Mouse (Mus musculus): ENCODE data around the gene Ruvbl2.

Ruvbl2 gene

DNA sequence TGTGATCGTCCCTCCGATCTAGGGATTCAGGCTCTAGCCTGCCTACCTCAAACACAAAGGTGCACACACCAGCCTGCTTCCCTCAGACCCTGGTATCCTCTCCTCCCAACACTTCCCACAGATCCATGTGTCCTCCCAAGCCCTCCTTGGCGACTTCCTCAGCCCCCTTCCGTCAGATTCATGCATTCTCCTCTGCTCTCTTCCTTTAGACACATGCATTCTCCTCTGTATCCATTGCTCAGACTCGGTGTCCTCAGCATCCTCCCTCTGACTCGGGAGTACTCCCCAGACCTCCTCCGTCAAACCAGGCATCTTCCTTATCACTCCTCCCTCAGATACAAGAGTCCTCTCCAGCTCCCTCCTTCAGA is 4.1 kb downstream of the Ruvbl2 start:
- DNase-seq (ENCODE audit: low read depth, low spot score), result no peak

GRCm38 (mm10) chr7:45426556-45426955 is 11.3 kb downstream of the Ruvbl2 start:
- no peak for DNase-seq (ENCODE audit: low read depth, low spot score)

DNA sequence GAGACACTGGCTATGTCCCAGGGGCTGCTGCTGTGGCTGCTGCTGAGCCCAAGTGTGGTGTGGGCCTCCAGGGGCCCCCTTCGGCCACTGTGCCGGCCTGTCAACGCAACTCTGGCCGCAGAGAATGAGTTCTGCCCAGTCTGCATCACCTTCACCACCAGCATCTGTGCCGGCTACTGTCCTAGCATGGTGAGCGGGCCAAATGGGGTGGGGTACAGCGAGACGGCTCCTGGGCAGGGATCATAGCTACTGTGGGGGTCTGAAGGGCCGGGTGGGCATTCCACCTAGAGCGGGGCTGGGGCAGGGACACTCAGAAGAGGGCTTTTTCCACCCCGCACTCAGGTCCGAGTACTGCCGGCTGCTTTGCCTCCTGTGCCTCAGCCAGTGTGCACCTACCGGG is 16.7 kb downstream of the Ruvbl2 start:
- no peak for DNase-seq (ENCODE audit: low read depth, low spot score)

DNA sequence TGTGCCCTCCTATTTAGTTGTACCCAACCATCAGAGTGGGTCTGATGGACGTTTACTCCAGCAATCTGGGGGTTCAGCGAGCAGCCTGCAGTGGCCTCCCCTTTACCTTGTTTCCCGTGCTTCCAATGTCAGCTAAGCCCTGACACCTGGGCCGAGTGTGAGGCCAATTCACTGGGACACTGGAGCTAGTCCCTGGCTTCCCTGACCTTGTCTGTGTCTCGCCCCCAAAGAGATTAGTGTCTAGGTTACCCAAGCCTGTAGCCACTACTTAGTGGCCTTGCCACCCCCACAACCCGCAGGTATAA is 17.3 kb downstream of the Ruvbl2 start, which contains the start of gene Lhb:
Lhb (plus strand) TSS at position 206 of the 305 bp plus-strand sequence.
- DNase-seq (ENCODE audit: low read depth, low spot score), result no peak

- DNase-seq (ENCODE audit: low read depth, low spot score), result no peak
These were observed 17.9 kb downstream of the Ruvbl2 start for GRCm38 (mm10) chr7:45419859-45420614.

DNA sequence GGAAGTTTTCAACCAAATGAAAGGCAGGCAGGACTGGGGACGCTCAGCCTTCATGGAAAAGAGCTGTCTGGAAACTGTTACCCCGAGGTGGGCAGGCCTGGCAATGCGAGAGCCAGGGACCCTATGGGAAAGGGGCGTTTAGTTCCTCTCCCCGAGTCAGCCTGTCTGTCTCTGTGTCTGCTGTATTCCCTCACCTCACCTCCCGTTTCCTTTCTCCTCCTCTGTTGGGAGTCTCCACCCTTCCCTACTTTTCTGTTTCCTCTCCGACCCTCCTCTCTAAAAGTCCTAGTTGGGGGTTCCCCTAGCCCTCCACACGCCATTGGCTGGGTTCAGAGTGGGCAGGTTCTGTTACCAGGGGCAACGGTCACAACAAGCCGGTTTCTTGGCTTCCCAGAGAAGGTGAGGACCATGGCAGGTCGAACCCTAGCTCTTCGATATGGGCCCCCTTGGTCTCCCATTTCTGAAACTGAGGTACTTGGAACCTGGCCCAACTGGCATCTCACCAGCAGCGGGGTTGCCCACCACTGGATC is 19.9 kb downstream of the Ruvbl2 start:
- DNase-seq (ENCODE audit: low read depth, low spot score), result no peak

GRCm38 (mm10) chr7:45415636-45416035 is 22.3 kb downstream of the Ruvbl2 start:
- DNase-seq (ENCODE audit: low read depth, low spot score), result no peak

- DNase-seq (ENCODE audit: low read depth, low spot score), result no peak
These were observed 23.1 kb downstream of the Ruvbl2 start for GRCm38 (mm10) chr7:45414740-45415224.

DNA sequence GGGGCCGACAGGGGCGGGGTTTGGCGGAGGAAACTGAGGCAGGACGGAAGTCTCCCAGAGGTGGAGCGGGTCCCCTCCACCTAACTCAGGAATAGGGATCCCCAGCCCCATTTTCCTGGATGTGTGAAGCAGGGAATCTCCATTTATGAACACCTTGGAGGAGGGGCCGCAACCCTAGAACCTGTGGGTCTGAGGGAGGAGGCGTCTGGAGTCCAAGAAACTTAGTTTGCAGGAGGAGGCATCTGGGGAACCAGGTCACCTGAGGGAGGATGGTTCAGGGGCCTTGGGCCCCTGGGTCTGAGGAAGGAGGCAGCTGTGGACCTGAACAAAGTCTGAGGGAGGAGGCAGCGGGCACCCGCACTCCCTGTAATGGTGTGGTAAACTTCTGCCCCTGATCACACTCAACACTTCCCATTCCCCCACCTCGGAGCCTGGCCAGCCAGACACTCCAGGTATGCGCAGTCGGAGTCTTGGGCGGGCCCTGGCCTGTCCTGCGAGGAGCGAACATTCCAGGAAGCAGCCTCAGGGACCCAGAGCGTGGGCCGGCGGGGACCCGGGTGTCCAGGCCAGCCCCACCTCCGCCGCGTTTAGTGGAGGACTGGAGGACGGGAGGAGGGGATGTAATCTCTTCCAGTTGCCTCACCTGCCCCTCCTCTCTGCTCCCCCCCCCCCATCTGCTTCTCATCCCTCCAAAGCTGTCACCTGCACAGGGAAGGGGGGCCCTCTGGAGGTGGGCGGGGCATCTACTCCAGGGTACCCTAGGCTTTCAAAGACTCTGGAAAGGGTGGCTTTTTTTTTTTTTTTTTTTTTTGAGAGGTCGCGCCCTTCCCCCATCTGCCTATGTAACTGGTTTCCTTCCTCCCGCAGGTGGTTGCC is 23.8 kb downstream of the Ruvbl2 start:
- no peak for DNase-seq (ENCODE audit: low read depth, low spot score)

DNA sequence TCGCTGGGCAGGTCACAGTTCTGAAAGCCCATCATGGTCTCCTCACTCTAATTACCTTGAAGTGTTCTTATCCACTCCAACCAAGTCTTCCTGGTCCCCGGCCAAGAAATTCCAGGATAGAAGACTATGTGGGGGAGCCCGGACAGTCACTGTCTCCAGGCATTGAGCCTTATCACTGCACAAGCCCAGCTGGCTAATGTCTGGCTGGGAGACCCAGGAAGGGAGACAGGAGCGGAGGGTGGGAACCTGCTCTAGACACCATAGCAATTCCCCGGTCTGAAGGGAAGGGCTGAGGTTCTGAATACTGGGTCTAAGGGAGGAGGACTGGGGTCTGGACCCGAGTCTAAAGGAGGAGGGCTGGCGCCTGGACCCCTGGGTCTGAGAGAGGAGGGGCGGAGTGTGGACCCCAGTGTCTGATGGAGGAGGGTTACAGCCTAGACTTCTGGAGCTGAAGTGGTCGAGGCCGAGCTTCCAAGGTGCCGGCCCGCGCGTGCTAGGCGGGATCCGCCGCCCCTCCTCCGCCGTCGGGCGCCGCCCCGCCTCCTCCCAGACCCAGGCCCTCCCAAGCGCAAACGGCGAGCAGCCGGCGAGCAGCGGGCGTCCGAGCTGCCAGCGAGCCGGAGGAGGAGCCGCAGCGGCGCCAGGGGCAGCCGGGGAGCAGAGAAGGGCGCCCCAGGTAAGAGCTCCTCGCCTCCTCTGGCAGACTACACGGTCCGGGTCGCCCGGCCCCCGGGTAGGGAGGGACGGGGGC is 24.6 kb downstream of the Ruvbl2 start, which contains the start of gene Ntf5:
Ntf5 (plus strand) TSS at position 583 of the 751 bp plus-strand sequence.
- DNase-seq (ENCODE audit: low read depth, low spot score), result no peak

- no peak for DNase-seq (ENCODE audit: low read depth, low spot score)
These were observed 25.5 kb downstream of the Ruvbl2 start for GRCm38 (mm10) chr7:45412421-45412820.

- DNase-seq (ENCODE audit: low read depth, low spot score), result no peak
These were observed 28.3 kb downstream of the Ruvbl2 start for GRCm38 (mm10) chr7:45409497-45410163.

DNA sequence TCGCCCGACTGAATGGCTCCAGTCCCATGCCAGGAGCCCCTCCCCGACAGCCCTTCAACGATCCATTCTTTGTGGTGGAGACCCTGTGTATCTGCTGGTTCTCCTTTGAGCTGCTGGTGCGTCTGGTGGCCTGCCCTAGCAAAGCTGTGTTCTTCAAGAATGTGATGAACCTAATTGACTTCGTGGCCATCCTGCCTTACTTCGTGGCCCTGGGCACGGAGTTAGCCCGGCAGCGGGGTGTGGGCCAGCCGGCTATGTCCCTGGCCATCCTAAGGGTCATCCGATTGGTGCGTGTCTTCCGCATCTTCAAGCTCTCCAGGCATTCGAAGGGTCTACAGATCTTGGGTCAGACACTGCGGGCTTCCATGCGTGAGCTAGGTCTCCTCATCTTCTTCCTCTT is 28.9 kb downstream of the Ruvbl2 start:
- DNase-seq (ENCODE audit: low read depth, low spot score), result no peak

DNA sequence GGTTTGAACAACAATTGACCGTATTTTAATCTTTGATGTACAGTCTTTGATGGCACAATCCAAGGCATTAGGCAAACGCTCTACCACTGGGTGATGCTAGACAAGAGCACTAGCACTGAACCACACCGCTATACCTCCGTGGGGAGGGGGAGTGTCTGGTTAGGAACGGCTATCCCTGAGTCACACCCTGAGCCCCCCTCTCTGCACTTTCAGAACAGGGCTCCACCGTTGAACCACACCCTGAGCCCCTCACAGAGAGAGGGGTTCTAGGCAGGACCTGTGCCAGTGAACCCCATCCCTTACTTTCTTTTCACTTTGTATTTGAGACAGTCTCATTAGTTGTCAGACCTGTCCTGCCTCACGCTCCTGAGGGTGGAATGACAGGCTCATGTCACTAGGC is 29.5 kb downstream of the Ruvbl2 start:
- DNase-seq (ENCODE audit: low read depth, low spot score), result no peak

GRCm38 (mm10) chr7:45407836-45408235 is 30.1 kb downstream of the Ruvbl2 start:
- DNase-seq (ENCODE audit: low read depth, low spot score), result no peak

DNA sequence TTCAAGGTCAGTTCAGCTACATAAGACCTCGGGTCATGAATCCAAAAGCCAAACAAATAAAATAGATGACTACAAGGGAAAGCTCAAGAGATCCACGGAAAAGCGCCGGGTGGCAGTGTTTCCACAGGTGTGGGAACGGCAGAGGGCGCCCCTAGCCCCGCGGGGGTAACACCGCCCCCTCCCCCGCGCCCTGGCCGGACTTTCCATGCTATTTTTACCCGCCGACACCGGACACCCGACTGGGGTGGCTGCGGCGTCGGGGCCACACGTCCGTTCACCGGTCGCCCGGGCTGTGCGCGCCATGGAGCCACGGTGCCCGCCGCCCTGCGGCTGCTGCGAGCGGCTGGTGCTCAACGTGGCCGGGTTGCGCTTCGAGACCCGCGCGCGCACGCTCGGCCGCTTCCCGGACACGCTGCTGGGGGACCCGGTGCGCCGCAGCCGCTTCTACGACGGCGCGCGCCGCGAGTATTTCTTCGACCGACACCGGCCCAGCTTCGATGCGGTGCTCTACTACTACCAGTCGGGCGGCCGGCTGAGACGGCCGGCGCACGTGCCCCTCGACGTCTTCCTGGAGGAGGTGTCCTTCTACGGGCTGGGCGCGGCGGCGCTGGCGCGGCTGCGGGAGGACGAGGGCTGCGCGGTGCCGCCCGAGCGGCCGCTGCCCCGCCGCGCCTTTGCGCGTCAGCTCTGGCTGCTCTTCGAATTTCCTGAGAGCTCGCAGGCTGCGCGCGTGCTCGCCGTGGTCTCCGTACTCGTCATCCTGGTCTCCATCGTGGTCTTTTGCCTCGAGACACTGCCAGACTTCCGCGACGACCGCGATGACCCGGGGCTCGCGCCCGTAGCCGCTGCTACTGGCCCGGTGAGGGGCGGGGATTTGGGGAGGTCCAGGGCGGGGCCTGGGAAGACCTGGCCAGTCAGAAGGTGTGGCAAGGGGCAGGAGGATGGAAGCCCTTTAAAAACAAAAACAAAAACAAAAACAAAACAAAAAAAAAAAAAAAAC is 31.4 kb downstream of the Ruvbl2 start:
- no peak for DNase-seq (ENCODE audit: low read depth, low spot score)

DNA sequence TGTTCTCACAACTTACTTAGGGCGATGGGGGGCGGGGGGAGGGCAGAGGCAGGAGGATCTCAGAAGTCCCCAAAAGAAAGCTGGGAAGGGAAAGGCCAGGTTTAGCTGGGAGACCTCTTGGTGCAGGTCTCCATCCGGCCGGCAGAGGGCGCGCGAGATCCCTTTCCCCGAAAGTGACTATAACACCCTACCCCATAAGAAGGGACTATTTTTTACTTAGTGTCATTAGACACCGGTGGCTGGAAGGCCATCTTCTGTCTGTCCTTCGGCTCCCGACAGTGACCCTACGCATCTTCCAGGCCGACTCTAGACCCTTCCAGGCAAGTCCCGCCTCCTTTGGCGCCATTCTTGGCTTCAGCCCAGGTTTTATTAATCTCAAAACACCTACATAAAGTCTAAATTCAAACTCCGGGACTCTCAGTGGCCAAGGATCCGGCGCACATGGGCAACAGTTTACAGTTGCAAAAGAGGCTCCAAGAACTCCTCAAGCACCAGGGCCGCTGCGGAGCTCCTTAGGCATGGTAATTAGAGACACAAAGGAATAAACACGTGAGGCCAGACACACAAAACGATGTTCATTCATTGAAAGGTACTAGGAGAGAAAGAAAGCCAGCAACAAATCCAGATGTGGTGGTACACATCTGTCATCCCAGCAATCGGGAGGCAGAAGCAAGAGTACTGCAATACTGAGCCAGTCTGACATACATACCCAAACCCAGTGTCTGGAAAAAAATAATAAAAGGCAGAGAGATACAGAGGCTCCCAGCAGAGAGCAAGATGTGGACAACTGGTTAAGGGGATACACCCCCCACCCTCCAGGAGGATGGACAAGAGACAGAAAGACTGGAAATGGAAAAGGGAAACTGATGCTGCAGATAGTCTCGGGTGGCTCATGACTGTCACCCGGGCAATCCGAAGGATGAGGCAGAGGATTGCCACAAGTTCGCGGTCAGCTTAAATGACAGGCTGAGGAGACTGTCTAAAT is 32.5 kb downstream of the Ruvbl2 start, which contains the start of gene Kcna7:
Kcna7 (plus strand) TSS at position 563 of the 985 bp plus-strand sequence.
- DNase-seq (ENCODE audit: low read depth, low spot score), result no peak

- DNase-seq (ENCODE audit: low read depth, low spot score), result no peak
These were observed 34.2 kb downstream of the Ruvbl2 start for GRCm38 (mm10) chr7:45403532-45404261.

Data from retina, postnatal 7 days (tissue).